Mouse (Mus musculus) layer of hippocampus, postnatal 10 days (tissue): ENCODE data around the gene Hid1. TPM values are rescaled to one million over a fixed set of nuclear protein-coding genes. Genes with fewer than 3 reads are reported as not detected.
"Not testable (repeated sequence)": the region's sequence is repeated elsewhere in the genome, so short reads cannot be mapped to it uniquely, and the experiment has no call there.

Experiments
- DNase-seq, 2 experiments: peaks; one replicate each; pipeline ENCODE4 v3.0.0; 2021; ENCODE audit warnings: low spot score in 2 of 2
- long read RNA-seq: library from polyadenylated mRNA; stranded (forward); transcript quantifications from one replicate; pipeline ENCODE4 v2.0.0, GENCODE M21; 2023
- total RNA-seq, 2 experiments: library from RNA; stranded (reverse); gene quantifications; 2 replicates each; pipeline ENCODE4 v1.2.3; 2021

Gene Hid1
- total RNA-seq = 10 to 100 TPM; 78.0 to 79.3 TPM
- long read RNA-seq, transcript Hid1-201 (19 exons, 3,236 nt) = minor isoform, 10 of 48 reads
- long read RNA-seq, transcript Hid1-202 (19 exons, 3,276 nt) = major isoform, 13 of 48 reads
- long read RNA-seq, partial matches to known transcripts = 14 of 48 reads
- long read RNA-seq, other reads (novel, unspliced or antisense) = 11 of 48 reads

GRCm38 (mm10) chr11:115367395-115367944 lies at the start of gene Hid1:
Gene Hid1, minus strand, starts transcription at chr11:115367756.
- DNase-seq = peak; percentile 81 to 85

GRCm38 (mm10) chr11:115409556-115409955 lies 42.0 kb upstream of the Hid1 start:
- no peak for DNase-seq

GRCm38 (mm10) chr11:115408266-115408920 lies 40.8 kb upstream of the Hid1 start:
- DNase-seq = no peak

- DNase-seq = no peak
These were observed 39.4 kb upstream of the Hid1 start for GRCm38 (mm10) chr11:115406858-115407401.

- DNase-seq = no peak
These were observed 38.2 kb upstream of the Hid1 start for GRCm38 (mm10) chr11:115405723-115406122.

- DNase-seq = peak; percentile 88 to 89
These were observed 36.0 kb upstream of the Hid1 start, which contains the start of gene Mrpl58 for GRCm38 (mm10) chr11:115403338-115404124. Gene Mrpl58, plus strand, starts transcription at chr11:115403752.

- no peak for DNase-seq
These were observed 33.3 kb upstream of the Hid1 start for GRCm38 (mm10) chr11:115400630-115401391.

- DNase-seq = no peak
These were observed 32.6 kb upstream of the Hid1 start for GRCm38 (mm10) chr11:115400126-115400525.

- no peak for DNase-seq
These were observed 30.5 kb upstream of the Hid1 start for GRCm38 (mm10) chr11:115398085-115398484.

- DNase-seq = no peak
These were observed 26.3 kb upstream of the Hid1 start for GRCm38 (mm10) chr11:115393721-115394325.

- no peak for DNase-seq
These were observed 23.8 kb upstream of the Hid1 start for GRCm38 (mm10) chr11:115391358-115391757.

- not testable (repeated sequence) for DNase-seq
These were observed 19.3 kb upstream of the Hid1 start for GRCm38 (mm10) chr11:115386859-115387258.

GRCm38 (mm10) chr11:115384587-115384986 lies 17.0 kb upstream of the Hid1 start:
- no peak for DNase-seq

- peak; percentile 55 to 62 for DNase-seq
These were observed 16.3 kb upstream of the Hid1 start for GRCm38 (mm10) chr11:115383701-115384474.

GRCm38 (mm10) chr11:115382891-115383290 lies 15.3 kb upstream of the Hid1 start:
- no peak for DNase-seq

GRCm38 (mm10) chr11:115381743-115382539 lies 14.4 kb upstream of the Hid1 start, which contains the start of gene Cdr2l:
Gene Cdr2l, plus strand, starts transcription at chr11:115381916.
- peak; percentile 84 to 90 for DNase-seq

GRCm38 (mm10) chr11:115381276-115381675 lies 13.7 kb upstream of the Hid1 start:
- no peak for DNase-seq

GRCm38 (mm10) chr11:115377854-115378253 lies 10.3 kb upstream of the Hid1 start:
- DNase-seq = no peak

GRCm38 (mm10) chr11:115377254-115377653 lies 9.7 kb upstream of the Hid1 start:
- DNase-seq = no peak
